Mouse (Mus musculus): ENCODE measurements around the gene Rom1. TPM values are rescaled to one million over a fixed set of nuclear protein-coding genes. Genes with fewer than 3 reads are reported as not detected.
"Not testable (repeated sequence)": the region's sequence is repeated elsewhere in the genome, so short reads cannot be mapped to it uniquely, and the experiment has no call there.

The Rom1 gene
- polyA plus RNA-seq, 1 experiment from 2014 or later, result 2.4 TPM

DNA sequence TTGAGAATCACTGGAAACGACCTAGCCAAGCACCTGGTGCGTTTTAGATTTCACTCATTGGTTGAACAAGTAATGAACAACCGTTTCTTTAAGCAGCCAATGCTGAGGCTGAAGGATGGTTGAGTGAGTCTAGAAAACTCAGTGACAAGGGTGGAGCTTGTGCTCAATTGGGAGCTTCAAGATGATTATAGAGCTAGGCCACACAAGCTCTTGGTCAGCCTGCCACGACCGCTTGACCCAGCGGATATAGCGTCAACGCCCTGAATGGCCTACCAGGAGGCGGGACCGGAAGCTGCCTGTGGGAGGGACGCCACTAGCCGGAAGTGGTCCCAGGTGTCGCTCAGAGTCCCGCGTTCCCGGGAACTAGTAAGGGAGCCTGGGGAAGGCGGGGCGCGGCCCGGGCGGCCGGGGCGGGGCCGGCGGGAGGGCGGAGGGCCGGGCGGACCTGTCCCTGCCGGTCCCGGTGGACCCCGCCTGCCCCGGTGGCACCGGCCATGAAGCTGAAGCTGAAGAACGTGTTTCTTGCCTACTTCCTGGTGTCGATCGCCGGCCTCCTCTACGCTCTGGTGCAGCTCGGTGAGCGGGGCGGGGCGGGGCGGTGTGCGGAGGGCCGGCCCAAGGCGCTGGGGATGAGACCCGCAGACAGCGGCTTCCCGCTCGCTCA is 9.0 kb downstream of the Rom1 start, which contains the start of gene B3gat3:
B3gat3 (plus strand) TSS at position 302 of the 664 bp plus-strand sequence.
- H3K9ac ChIP-seq (replicated peaks), result peak within 1 kb of the TSS; percentile 86
- WGBS, result 3% methylated on average over 44 of the region's 50 CpGs
- H3K4me1 ChIP-seq (replicated peaks), result peaks cover 11% of the 10 kb centered on the region
- peak; percentile 99 for ATAC-seq
- peaks cover 19% of the 10 kb centered on the region for H3K36me3 ChIP-seq
- H3K9me3 ChIP-seq, result no peaks in the 10 kb centered on the region
- peak within 1 kb of the TSS; percentile 89 for H3K27ac ChIP-seq
- H3K4me2 ChIP-seq (replicated peaks), result peak within 1 kb of the TSS; percentile 87
- H3K27me3 ChIP-seq, result no peaks in the 10 kb centered on the region
- H3K4me3 ChIP-seq (replicated peaks), result peak within 1 kb of the TSS; percentile 91

DNA sequence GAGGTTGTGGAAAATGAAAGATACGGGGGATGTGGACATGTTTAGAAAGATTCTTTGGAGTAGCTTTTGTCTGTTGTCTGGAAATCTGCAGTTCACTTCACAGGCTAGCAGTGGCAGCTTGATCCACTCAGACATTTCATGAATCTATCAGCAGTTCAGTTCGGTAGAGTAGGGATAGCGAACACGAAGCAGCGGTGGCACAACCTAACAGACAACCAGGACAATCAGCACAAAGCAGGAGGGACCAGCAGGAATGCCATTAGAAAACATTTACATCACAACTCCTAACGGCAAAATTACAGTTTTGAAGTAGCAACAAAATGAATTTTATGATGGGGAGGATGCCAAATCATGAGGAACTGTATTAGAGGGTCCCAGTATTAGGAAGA is 9.5 kb downstream of the Rom1 start:
- Histone ChIP-seq H3K4me2 (replicated peaks) (peak overlapping the region; percentile 87), H3K4me1 (replicated peaks) (peaks cover 11% of the 10 kb centered on the region), H3K4me3 (replicated peaks) (peak overlapping the region; percentile 91), H3K9me3 (no peaks in the 10 kb centered on the region), H3K27me3 (no peaks in the 10 kb centered on the region), H3K27ac (peak overlapping the region; percentile 89), H3K9ac (replicated peaks) (peak overlapping the region; percentile 86; the same call in 1 of the 2 replicates), H3K36me3 (peaks cover 25% of the 10 kb centered on the region)
- no peak for ATAC-seq
- WGBS, result 73% methylated on average over 6 of the region's 6 CpGs

DNA sequence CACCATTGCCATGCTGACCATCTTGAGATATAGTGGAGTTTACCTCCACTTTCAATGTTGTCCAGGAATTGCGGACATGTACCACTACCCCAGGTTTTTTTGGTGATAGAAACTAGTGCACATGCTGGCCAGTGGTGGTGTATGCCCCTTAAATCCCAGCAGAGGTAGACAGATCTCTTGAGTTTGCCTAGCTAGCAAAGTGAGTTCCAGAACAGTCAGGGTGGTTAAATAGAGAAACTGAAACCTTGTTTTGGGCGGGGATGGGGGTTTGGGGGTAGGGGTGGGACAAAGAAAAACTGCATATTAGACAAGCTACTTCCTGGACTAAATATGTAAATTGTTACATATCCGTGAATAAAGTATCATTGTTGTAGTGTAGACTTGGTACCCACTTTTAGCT is 10.2 kb downstream of the Rom1 start:
- H3K4me2 ChIP-seq (replicated peaks), result no peak overlapping the region
- H3K27ac ChIP-seq, result no peak overlapping the region
- H3K4me3 ChIP-seq (replicated peaks), result no peak overlapping the region
- ATAC-seq, result no peak
- H3K36me3 ChIP-seq, result peaks cover 31% of the 10 kb centered on the region
- peaks cover 11% of the 10 kb centered on the region for H3K4me1 ChIP-seq (replicated peaks)
- H3K27me3 ChIP-seq, result no peaks in the 10 kb centered on the region
- no peak overlapping the region for H3K9ac ChIP-seq (replicated peaks)
- WGBS, result 93% methylated on average over 3 of the region's 3 CpGs
- no peaks in the 10 kb centered on the region for H3K9me3 ChIP-seq

DNA sequence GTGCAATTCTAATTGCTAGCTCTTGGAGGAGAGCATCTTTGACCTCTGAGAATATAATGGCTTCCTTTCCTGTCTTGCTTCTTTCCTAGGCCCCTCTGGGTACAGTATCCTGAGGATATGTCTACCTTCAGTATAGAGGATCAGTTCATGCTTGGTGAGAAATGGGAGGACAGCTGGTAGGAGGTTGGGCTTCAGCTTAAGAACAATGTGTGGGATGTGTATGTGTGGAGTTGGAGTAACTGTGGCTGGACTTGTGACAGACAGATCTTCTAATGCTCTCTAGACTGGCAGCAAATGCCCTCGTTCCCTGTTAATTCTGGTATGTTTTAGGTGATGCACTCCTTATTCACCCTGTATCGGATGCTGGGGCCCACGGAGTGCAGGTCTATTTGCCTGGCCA is 14.9 kb downstream of the Rom1 start:
- Histone ChIP-seq H3K9ac (replicated peaks) (no peak overlapping the region), H3K4me2 (replicated peaks) (no peak overlapping the region), H3K36me3 (peaks cover 79% of the 10 kb centered on the region), H3K27me3 (no peaks in the 10 kb centered on the region), H3K27ac (no peak overlapping the region), H3K4me1 (replicated peaks) (no peaks in the 10 kb centered on the region), H3K9me3 (no peaks in the 10 kb centered on the region), H3K4me3 (replicated peaks) (no peak overlapping the region)
- no peak for ATAC-seq
- 98% methylated on average over 3 of the region's 3 CpGs for WGBS

DNA sequence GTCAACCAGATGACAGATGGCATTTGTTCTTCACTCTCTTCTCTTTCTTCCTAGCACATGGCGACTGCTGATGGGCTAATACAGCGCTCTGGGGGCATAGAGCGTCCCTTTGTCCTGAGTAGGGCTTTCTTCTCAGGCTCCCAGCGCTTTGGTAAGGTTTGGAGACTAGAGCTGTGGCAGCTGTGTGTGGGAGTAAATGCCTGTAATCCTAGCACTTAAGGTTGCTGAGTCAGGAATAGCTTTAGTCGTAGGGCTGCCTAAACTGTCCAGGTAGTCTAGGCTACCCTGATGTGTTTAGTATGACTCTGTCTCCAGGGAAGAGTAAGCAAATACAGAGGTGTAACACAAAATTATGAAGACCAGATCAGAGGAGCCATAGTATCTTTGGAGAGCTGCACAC is 17.3 kb downstream of the Rom1 start:
- Histone ChIP-seq H3K4me1 (replicated peaks) (no peaks in the 10 kb centered on the region), H3K9me3 (no peaks in the 10 kb centered on the region), H3K27me3 (no peaks in the 10 kb centered on the region), H3K4me3 (replicated peaks) (no peak overlapping the region), H3K36me3 (peaks cover 100% of the 10 kb centered on the region), H3K9ac (replicated peaks) (no peak overlapping the region), H3K27ac (no peak overlapping the region), H3K4me2 (replicated peaks) (no peak overlapping the region)
- no peak for ATAC-seq
- WGBS, result 95% methylated on average over 5 of the region's 5 CpGs

DNA sequence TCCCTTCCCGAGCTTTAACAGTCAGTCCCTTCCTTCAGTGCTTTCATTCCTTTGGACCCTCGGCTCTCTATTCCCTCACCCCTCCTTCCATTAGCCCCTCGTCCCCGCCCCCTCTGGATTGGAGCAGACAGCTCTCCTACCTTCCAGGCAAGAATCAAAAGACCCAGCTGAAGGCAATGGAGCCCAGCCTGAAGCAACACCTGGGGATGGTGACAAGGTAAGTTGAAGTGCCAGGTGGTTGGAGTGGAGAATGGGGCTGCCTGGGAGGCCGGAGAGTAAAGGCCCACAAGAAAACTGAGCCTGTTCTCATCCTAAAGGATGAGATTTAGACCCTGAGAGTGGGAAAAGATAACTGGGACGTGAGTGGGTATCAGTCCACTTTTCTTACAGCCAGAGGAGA is 20.6 kb downstream of the Rom1 start:
- no peak for ATAC-seq
- Histone ChIP-seq H3K9ac (replicated peaks) (no peak overlapping the region), H3K4me2 (replicated peaks) (no peak overlapping the region), H3K4me3 (replicated peaks) (no peak overlapping the region), H3K9me3 (no peaks in the 10 kb centered on the region), H3K27me3 (no peaks in the 10 kb centered on the region), H3K36me3 (peaks cover 96% of the 10 kb centered on the region), H3K4me1 (replicated peaks) (no peaks in the 10 kb centered on the region), H3K27ac (no peak overlapping the region)
- WGBS, result 91% methylated on average over 6 of the region's 6 CpGs

DNA sequence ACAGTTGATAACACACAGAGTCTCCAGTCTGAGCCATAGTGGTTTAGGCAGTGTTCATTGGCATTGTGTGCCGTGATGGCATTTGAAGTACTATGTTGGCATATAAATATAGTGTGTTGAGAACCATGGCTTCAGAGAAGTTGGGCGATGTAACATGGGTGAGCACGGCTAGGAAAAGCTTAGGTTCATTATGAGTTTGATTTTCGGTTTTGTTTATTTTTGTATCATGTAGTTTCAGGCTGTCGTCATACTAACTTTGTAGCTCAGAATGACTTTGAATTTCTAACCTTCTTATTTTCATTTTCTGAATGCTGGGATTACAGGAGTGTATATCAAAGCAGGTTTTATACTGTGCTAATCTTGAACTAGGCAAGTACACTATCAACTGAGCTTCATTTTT is 25.7 kb downstream of the Rom1 start:
- Histone ChIP-seq H3K4me2 (replicated peaks) (no peak overlapping the region), H3K9ac (replicated peaks) (no peak overlapping the region), H3K36me3 (peaks cover 62% of the 10 kb centered on the region), H3K4me3 (replicated peaks) (no peak overlapping the region), H3K27ac (no peak overlapping the region), H3K9me3 (no peaks in the 10 kb centered on the region), H3K27me3 (no peaks in the 10 kb centered on the region), H3K4me1 (replicated peaks) (peaks cover 13% of the 10 kb centered on the region)
- no peak for ATAC-seq
- 96% methylated on average over 5 of the region's 5 CpGs for WGBS

DNA sequence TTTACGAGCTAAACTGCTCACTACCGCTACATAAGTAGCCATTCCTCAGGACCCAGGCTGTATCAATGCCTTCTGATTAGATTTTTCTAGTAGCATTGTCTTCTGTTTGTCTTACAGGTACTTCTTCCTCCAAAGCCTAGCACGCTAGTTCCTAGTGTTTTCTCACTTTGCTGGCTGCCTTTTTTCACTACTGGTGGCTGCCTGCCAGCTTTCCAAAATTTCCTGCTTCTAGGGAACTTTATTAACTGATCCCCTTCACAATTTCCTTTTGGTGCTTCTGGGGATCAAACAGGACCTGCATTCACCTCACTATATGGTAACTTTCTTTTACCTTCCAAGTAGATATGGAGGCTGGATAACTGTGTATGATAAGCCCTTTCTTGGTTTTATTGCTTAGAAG is 30.1 kb downstream of the Rom1 start:
- H3K27ac ChIP-seq, result no peak overlapping the region
- 60% methylated on average over 3 of the region's 3 CpGs for WGBS
- H3K9me3 ChIP-seq, result no peaks in the 10 kb centered on the region

DNA sequence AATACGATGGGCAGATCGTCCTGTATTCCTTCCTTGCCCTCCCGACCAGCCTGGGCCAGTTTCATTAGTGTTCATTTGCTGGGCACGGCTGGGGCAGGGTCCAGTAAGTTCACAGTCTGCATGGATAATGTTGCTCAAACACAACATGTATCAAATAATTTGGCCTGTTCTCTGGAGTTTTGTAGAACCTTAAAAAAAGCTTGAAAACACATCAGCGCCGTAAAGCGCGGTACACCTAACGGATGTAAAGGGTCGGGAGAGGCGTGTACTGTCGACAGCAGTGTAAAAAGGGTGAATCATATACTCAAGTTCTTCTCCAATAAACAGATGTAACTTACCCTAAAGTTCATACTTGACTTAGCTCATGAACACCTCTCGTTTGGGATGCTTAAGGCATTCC is 30.6 kb downstream of the Rom1 start:
- 21% methylated on average over 13 of the region's 13 CpGs for WGBS
- ATAC-seq, result no peak
- H3K4me2 ChIP-seq (replicated peaks), result peak overlapping the region; percentile 89
- no peaks in the 10 kb centered on the region for H3K9me3 ChIP-seq
- peak overlapping the region; percentile 87 for H3K27ac ChIP-seq
- peak overlapping the region; percentile 97 for H3K9ac ChIP-seq (replicated peaks)
- H3K4me1 ChIP-seq (replicated peaks), result peaks cover 39% of the 10 kb centered on the region
- H3K4me3 ChIP-seq (replicated peaks), result peak overlapping the region; percentile 98
- no peaks in the 10 kb centered on the region for H3K27me3 ChIP-seq
- H3K36me3 ChIP-seq, result peaks cover 40% of the 10 kb centered on the region

More for the DNA sequence above, 30.1 kb downstream of the Rom1 start:
- H3K4me2 ChIP-seq (replicated peaks), result peak overlapping the region; percentile 89
- peak overlapping the region; percentile 97 for H3K9ac ChIP-seq (replicated peaks)
- peak overlapping the region; percentile 98 for H3K4me3 ChIP-seq (replicated peaks)
- H3K4me1 ChIP-seq (replicated peaks), result peaks cover 34% of the 10 kb centered on the region
- ATAC-seq, result no peak
- H3K36me3 ChIP-seq, result peaks cover 45% of the 10 kb centered on the region
- no peaks in the 10 kb centered on the region for H3K27me3 ChIP-seq

DNA sequence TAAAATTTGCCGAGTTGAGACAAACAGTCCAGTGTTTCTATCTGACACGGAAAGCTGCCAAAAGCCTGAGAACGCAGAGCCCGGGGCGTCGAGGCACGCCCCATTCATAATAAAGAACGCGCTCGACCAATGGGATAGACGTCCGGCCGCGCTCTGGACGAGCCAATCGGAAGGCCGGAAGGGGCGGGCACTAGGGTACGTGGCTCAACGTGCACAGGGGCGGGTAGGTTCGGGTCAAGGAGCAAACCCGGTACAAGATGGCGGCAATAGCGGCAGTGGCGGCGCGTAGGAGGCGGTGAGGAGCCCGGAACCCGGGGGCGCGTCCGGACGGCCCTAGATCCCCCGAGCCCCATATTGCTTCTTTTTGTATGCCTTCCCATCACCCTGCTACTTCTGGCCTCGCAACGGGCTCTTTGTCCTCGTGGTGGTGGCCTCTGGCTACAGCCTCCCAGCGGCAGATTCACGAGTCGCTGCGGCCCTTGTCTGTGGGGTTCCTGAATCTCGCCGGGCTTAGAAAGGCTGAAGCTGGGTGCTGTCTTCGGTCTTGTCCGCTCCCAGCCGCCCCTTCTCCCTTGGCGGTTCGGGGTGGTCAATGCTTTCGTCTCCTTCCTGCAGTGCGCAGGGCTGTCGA is 31.2 kb downstream of the Rom1 start, which contains the start of gene Ganab:
Ganab (plus strand) TSS at position 207 of the 631 bp plus-strand sequence.
- Histone ChIP-seq H3K9me3 (no peaks in the 10 kb centered on the region), H3K4me1 (replicated peaks) (peaks cover 44% of the 10 kb centered on the region), H3K4me3 (replicated peaks) (peak within 1 kb of the TSS; percentile 98), H3K27me3 (no peaks in the 10 kb centered on the region), H3K36me3 (peaks cover 34% of the 10 kb centered on the region), H3K27ac (peak within 1 kb of the TSS; percentile 87), H3K9ac (replicated peaks) (peak within 1 kb of the TSS; percentile 97), H3K4me2 (replicated peaks) (peak within 1 kb of the TSS; percentile 89)
- peak; percentile 99 for ATAC-seq
- WGBS, result under 1% methylated on average over 53 of the region's 53 CpGs

DNA sequence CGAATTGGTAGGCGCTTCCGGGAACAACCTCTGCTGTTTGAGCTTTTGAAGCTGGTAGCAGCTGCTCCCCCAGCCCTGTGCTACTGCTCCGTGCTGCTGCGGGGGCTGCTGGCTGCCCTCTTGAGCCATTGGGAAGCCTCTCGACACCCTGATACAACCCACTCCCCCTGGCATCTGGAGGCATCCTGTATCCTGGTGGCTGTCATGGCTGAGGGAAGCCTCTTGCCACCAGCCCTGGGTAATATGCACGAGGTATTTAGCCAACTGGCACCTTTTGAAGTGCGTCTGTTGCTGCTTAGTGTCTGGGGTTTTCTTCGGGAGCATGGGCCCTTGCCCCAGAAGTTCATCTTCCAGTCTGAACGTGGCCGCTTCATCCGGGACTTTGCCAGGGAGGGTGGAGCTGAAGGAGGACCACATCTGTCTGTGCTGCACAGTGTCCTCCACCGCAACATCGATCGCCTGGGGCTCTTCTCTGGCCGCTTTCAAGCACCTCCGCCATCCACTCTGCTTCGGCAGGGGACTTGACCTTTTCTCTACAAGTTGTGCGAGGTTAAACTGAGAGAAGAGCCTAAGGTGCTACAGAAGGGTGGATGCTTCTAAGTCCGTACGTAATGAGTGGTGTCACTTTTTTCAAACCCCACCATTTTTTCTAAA is 31.8 kb downstream of the Rom1 start:
- peak; percentile 66 for ATAC-seq
- peak overlapping the region; percentile 89 for H3K4me2 ChIP-seq (replicated peaks)
- not testable (repeated sequence) for H3K9me3 ChIP-seq, H3K27me3 ChIP-seq
- WGBS, result 26% methylated on average over 21 of the region's 21 CpGs
- H3K4me3 ChIP-seq (replicated peaks), result peak overlapping the region; percentile 98
- peaks cover 30% of the 10 kb centered on the region for H3K36me3 ChIP-seq
- peak overlapping the region; percentile 97 for H3K9ac ChIP-seq (replicated peaks)
- peak overlapping the region; percentile 87 for H3K27ac ChIP-seq
- peaks cover 47% of the 10 kb centered on the region for H3K4me1 ChIP-seq (replicated peaks)

DNA sequence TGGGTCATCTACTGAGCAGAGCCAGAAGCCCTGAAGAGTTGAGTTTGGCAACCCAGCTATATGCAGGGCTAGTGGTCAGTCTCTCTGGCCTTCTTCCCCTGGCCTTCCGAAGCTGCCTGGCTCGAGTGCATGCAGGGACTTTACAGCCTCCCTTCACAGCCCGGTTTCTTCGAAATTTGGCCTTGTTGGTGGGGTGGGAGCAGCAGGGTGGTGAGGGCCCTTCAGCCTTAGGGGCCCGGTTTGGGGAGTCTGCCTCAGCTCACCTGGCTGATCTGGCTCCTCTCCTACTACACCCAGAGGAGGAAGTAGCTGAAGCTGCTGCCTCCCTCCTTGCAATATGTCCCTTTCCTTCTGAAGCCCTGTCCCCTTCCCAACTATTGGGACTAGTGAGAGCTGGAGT is 32.9 kb downstream of the Rom1 start:
- Histone ChIP-seq H3K4me1 (replicated peaks) (peaks cover 48% of the 10 kb centered on the region), H3K36me3 (peaks cover 23% of the 10 kb centered on the region)
- not testable (repeated sequence) for H3K9me3 ChIP-seq; ATAC-seq; H3K27me3 ChIP-seq; H3K4me3 ChIP-seq (replicated peaks); H3K4me2 ChIP-seq (replicated peaks); H3K27ac ChIP-seq; H3K9ac ChIP-seq (replicated peaks)
- 94% methylated on average over 5 of the region's 5 CpGs for WGBS

Measured in midbrain, embryonic 13.5 days (tissue).